Mouse (Mus musculus) MEL (cell line): ENCODE data around the gene Ggt5.

Experiments
- CTCF ChIP-seq, 3 experiments: IDR thresholded peaks in 2 of 3; conservative IDR thresholded peaks in 1 of 3; 2 replicates each; pipeline ENCODE4 v1.5.1; 2011 to 2012; ENCODE audit warnings: low read length in 3 of 3, low read depth in 2 of 3, mild to moderate bottlenecking in 2 of 3, improper control_type of control experiment in 1 of 3, inconsistent platforms in 1 of 3, mixed read lengths in 1 of 3, moderate library complexity in 1 of 3; ENCODE audit not compliant: control insufficient read depth in 1 of 3, insufficient read depth in 1 of 3, poor library complexity in 1 of 3, severe bottlenecking in 1 of 3
- E2F4 ChIP-seq: IDR thresholded peaks from 2 replicates; pipeline ENCODE4 v1.6.1; 2011; ENCODE audit warnings: low read depth, low read length, improper control_type of control experiment, borderline replicate concordance
- ELF1 ChIP-seq: IDR thresholded peaks from 2 replicates; pipeline ENCODE4 v1.6.1; 2014; ENCODE audit warnings: low read depth, mild to moderate bottlenecking, inconsistent platforms, low read length, improper control_type of control experiment, moderate library complexity
- JUND ChIP-seq: IDR thresholded peaks from 2 replicates; pipeline ENCODE4 v1.6.1; 2011; ENCODE audit warnings: low read depth, mild to moderate bottlenecking, improper control_type of control experiment, low read length
- MAX ChIP-seq: IDR thresholded peaks from 2 replicates; pipeline ENCODE4 v1.6.1; 2011; ENCODE audit warnings: low read length, improper control_type of control experiment
- MEF2A ChIP-seq: IDR thresholded peaks from 2 replicates; pipeline ENCODE4 v1.6.1; 2014; ENCODE audit warnings: low read depth, mild to moderate bottlenecking, inconsistent platforms, low read length, improper control_type of control experiment; ENCODE audit not compliant: poor library complexity, insufficient replicate concordance, severe bottlenecking; ENCODE audit errors: extremely low read depth
- POLR2A ChIP-seq, 2 experiments: IDR thresholded peaks; 2 replicates each; pipeline ENCODE4 v1.6.1; 2011 to 2012; ENCODE audit warnings: low read length in 2 of 2, mild to moderate bottlenecking in 2 of 2, control low read depth in 1 of 2, improper control_type of control experiment in 1 of 2, low read depth in 1 of 2, moderate library complexity in 1 of 2; ENCODE audit not compliant: control insufficient read depth in 1 of 2, insufficient read depth in 1 of 2, poor library complexity in 1 of 2
- POLR2AphosphoS2 ChIP-seq: IDR thresholded peaks from 2 replicates; pipeline ENCODE4 v1.6.1; 2011; ENCODE audit warnings: low read length, improper control_type of control experiment
- RAD21 ChIP-seq: IDR thresholded peaks from 2 replicates; pipeline ENCODE4 v1.6.1; 2011; ENCODE audit warnings: mild to moderate bottlenecking, low read depth, low read length, improper control_type of control experiment
- SIN3A ChIP-seq: IDR thresholded peaks from 2 replicates; pipeline ENCODE4 v1.6.1; 2012; ENCODE audit warnings: low read length, improper control_type of control experiment, inconsistent platforms
- SMC3 ChIP-seq: IDR thresholded peaks from 2 replicates; pipeline ENCODE4 v1.6.1; 2011; ENCODE audit warnings: low read depth, low read length, improper control_type of control experiment
- USF1 ChIP-seq: IDR thresholded peaks from 2 replicates; pipeline ENCODE4 v1.6.1; 2014; ENCODE audit warnings: low read depth, mild to moderate bottlenecking, inconsistent platforms, low read length, improper control_type of control experiment, moderate library complexity

DNA sequence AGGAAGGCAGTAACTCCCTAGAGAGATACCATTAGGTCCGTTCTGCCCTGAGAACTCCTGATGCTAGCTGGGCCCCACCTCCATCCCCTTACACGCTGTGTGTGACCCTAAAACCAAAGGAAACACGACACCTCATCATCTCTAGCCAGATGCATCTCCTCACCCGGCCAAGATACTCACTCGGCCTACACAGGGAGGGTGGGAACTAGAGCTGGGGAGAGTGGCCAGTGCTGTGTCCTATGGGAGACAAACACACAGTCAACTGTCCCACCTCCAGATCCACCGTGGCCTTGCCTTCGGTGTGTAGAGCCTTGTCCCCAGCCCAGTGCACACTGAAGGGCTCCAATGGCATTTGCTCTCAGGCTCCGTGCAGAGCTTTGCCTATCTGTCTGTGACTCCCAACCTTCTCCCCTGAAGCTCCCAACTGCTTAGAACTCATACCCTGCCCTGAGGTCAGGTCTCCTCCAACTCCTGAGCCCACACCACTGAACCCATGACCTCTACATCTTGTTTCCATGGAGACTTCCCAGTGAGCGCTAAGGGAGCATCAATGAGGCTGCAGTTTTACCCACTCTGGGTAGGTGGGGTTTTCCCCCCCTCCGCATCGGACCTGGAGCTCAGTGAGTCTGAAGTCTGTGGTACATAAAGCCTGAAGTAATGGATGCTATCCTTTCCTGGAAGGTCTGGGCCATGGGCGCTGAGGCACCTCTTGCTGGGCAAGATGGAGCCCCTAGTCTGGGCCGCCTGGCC is 36.3 kb upstream of the Ggt5 start:
- TF ChIP-seq CTCF (IDR thresholded peaks at IDR 0.05 in 2 of 3, conservative IDR thresholded peaks at IDR 0.05 in 1 of 3; ENCODE audit: control insufficient read depth in 1 of 3, insufficient read depth in 1 of 3, low read depth in 2 of 3, low read length in 3 of 3, poor library complexity in 1 of 3, severe bottlenecking in 1 of 3) (no peak), POLR2AphosphoS2 (no peak), ELF1 (no peak), MAX (no peak), SMC3 (no peak), E2F4 (no peak), POLR2A (IDR thresholded peaks at IDR 0.05; ENCODE audit: control insufficient read depth in 1 of 2, insufficient read depth in 1 of 2, low read depth in 1 of 2, low read length in 2 of 2, poor library complexity in 1 of 2) (no peak), SIN3A (no peak), RAD21 (no peak), MEF2A (no peak), JUND (no peak), USF1 (no peak)
